Mouse (Mus musculus) spleen, adult 2 months (tissue): ENCODE results near the gene Slc16a11. TPM values are rescaled to one million over a fixed set of nuclear protein-coding genes. Genes with fewer than 3 reads are reported as not detected.

ENCODE experiments used
- DNase-seq, 2 experiments: peaks; one replicate each; pipeline versions ENCODE4 v3.0.0 to v3.0.0-alpha.2; 2012 to 2021; ENCODE audit warnings: low spot score in 2 of 2, low read depth in 1 of 2
- H3K27ac ChIP-seq: fragments of 200-500 bp; 2 replicates; pipeline ENCODE4 v1.5.1; 2012; ENCODE audit warnings: low read length, inconsistent platforms; ENCODE audit not compliant: insufficient read depth
- H3K27me3 ChIP-seq: fragments of 200-500 bp; 2 replicates; pipeline ENCODE4 v1.6.1; 2012; ENCODE audit warnings: mild to moderate bottlenecking, moderate library complexity, low read length, inconsistent platforms; ENCODE audit not compliant: control insufficient read depth, insufficient read depth
- H3K36me3 ChIP-seq: fragments of 200-500 bp; 2 replicates; pipeline ENCODE4 v1.6.1; 2012; ENCODE audit warnings: mild to moderate bottlenecking, low read length, inconsistent platforms; ENCODE audit not compliant: control insufficient read depth, insufficient read depth
- H3K4me1 ChIP-seq: fragments of 200-500 bp; 2 replicates; pipeline ENCODE4 v1.6.1; 2011; ENCODE audit warnings: inconsistent platforms; ENCODE audit not compliant: control insufficient read depth, insufficient read depth, insufficient read length
- H3K4me3 ChIP-seq: fragments of 200-500 bp; 2 replicates; pipeline ENCODE4 v1.5.1; 2011; ENCODE audit warnings: mild to moderate bottlenecking, inconsistent platforms; ENCODE audit not compliant: insufficient read depth, insufficient read length; ENCODE audit errors: extremely low read depth
- CTCF ChIP-seq: fragments of 200-500 bp; IDR thresholded peaks from 2 replicates; pipeline ENCODE4 v1.5.1; 2011; ENCODE audit warnings: mild to moderate bottlenecking, inconsistent platforms; ENCODE audit not compliant: insufficient read depth, insufficient read length, insufficient replicate concordance; ENCODE audit errors: extremely low read depth
- POLR2A ChIP-seq: fragments of 200-500 bp; IDR thresholded peaks from 2 replicates; pipeline ENCODE4 v1.6.1; 2011; ENCODE audit warnings: low read depth, low read length, inconsistent platforms
- WGBS: fragments of 180-500 bp; shearing (Covaris S2); methylation state at CpG from one replicate; pipeline ENCODE4 v1.1.7; 2018; 5-methylcytosine and 5-hydroxymethylcytosine counted together
- polyA plus RNA-seq: library from polyadenylated mRNA; depleted of rRNA; stranded (reverse); fragments of >200 nt; gene quantifications from 2 replicates; pipeline ENCODE4 v1.2.3, GENCODE M21; 2012

Gene Slc16a11
- polyA plus RNA-seq, 1 experiment: 0.32 TPM

DNA sequence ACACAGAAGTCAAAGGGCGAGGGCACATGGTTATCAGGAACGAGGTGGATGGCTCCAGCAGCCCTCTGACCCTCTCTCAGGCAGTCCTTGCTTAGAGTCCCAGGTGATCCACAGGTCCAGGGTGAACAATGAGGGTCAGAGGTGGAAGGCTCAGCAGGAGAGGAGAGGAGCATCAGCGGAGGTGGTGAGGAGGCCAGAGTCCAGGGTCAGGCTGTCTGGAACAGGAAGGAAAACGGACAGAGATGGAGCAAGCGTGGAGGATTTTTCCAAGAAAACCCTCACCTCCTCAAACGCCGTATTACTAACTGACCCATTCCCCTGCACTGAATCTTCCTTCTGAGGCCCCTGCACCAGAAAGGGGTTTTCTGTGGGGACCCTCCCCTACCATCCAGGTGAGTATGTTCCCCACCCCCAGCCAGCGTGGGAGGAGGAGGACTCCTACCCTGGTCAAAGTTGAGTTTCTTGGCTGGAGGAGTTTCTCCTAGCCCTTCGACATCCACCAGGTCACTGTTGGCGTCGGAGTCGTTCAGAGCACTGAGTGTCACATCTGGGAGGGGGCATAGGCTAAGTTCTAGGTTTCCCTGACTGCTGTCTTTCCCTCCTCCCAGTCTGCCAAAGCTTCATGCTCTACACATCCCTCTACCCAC, 22.8 kb downstream of the Slc16a11 start:
- H3K27me3 ChIP-seq: no peaks in the 10 kb centered on the region
- H3K4me1 ChIP-seq: peaks cover 4% of the 10 kb centered on the region; the same call in 1 of the 2 replicates
- no peak for DNase-seq
- no peak overlapping the region for H3K27ac ChIP-seq
- TF ChIP-seq POLR2A: no peak
- TF ChIP-seq CTCF: no peak
- H3K4me3 ChIP-seq: no peak overlapping the region
- 93% methylated on average over 12 of the region's 12 CpGs for WGBS
- H3K36me3 ChIP-seq: peaks cover 5% of the 10 kb centered on the region

GRCm38 (mm10) chr11:70236717-70237116, 24.2 kb downstream of the Slc16a11 start:
- no peak overlapping the region for H3K4me3 ChIP-seq
- no peak for TF ChIP-seq POLR2A
- no peak for TF ChIP-seq CTCF

GRCm38 (mm10) chr11:70237457-70238167, 25.1 kb downstream of the Slc16a11 start, which contains the start of gene 0610010K14Rik:
0610010K14Rik (minus strand) TSS chr11:70237914.
- DNase-seq: peak; percentile 93 to 98
- H3K4me3 ChIP-seq: peak within 1 kb of the TSS; percentile 99
- peak; percentile 66; the same call in 1 of the 2 replicates for TF ChIP-seq CTCF
- TF ChIP-seq POLR2A: peak; percentile 74
- H3K4me1 ChIP-seq: peaks cover 6% of the 10 kb centered on the region; the same call in 1 of the 2 replicates
- no peaks in the 10 kb centered on the region for H3K27me3 ChIP-seq
- peak within 1 kb of the TSS; percentile 94 for H3K27ac ChIP-seq
- H3K36me3 ChIP-seq: peaks cover 5% of the 10 kb centered on the region
- under 1% methylated on average over 69 of the region's 70 CpGs for WGBS

More at GRCm38 (mm10) chr11:70236717-70237116, 24.2 kb downstream of the Slc16a11 start:
- 57% methylated on average over 7 of the region's 7 CpGs for WGBS
- peak overlapping the region; percentile 58; the same call in 1 of the 2 replicates for H3K27ac ChIP-seq
- no peak for DNase-seq
- H3K27me3 ChIP-seq: no peaks in the 10 kb centered on the region
- H3K36me3 ChIP-seq: peaks cover 5% of the 10 kb centered on the region
- peaks cover 6% of the 10 kb centered on the region; the same call in 1 of the 2 replicates for H3K4me1 ChIP-seq

- WGBS: 13% methylated on average over 23 of the region's 23 CpGs
- peaks cover 5% of the 10 kb centered on the region for H3K36me3 ChIP-seq
These were observed 26.3 kb downstream of the Slc16a11 start for GRCm38 (mm10) chr11:70238591-70239440.

DNA sequence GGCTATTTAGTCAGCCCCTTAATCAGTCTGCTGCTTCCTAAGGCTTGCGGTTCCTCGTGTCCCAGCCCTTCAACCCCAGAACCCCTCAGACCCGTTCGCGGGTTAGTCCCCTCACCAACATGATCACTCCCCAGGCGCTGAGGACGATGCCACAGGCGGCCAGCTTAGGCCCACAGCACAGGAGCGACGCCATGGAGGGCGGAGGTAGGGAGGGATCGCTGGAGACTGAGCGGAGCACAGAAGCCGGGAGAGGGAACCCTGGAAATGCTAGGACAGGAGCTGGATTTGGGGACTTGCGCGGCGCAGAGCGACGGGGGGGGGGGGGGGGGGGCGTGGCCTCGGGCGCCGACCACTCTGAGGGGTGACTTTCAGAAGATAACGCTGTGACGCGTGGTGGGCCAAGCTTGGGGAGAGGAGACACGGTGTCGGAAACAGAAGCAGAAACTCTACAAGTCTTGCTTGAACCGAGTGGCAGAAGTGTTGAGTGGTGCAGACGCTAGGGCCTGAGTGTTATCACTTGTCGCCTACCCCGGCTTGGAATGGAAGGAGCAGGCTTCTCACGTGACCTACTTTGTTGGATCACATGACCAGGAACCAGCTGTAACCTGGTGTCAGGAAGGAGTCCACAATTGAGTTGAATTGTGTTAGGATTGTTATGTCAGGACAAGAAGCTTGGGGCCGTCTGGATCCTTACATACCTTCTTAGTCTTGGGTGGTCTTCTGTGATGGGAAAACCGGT, 27.2 kb downstream of the Slc16a11 start, which contains the start of the genes Gm21988 and Rnasek:
Gm21988 (minus strand) TSS at position 290 of the 739 bp plus-strand sequence.
Rnasek (minus strand) TSS at position 302 of the 739 bp plus-strand sequence.
- peak within 1 kb of the TSS; percentile 94 for H3K27ac ChIP-seq
- peak within 1 kb of the TSS; percentile 99 for H3K4me3 ChIP-seq
- DNase-seq: peak; percentile 70 to 80
- peaks cover 6% of the 10 kb centered on the region; the same call in 1 of the 2 replicates for H3K4me1 ChIP-seq
- H3K27me3 ChIP-seq: no peaks in the 10 kb centered on the region
- H3K36me3 ChIP-seq: peaks cover 5% of the 10 kb centered on the region
- peak; percentile 64 for TF ChIP-seq POLR2A
- TF ChIP-seq CTCF: no peak
- WGBS: under 1% methylated on average over 31 of the region's 35 CpGs

More at GRCm38 (mm10) chr11:70238591-70239440, 26.3 kb downstream of the Slc16a11 start:
- peaks cover 6% of the 10 kb centered on the region; the same call in 1 of the 2 replicates for H3K4me1 ChIP-seq
- H3K27ac ChIP-seq: peak overlapping the region; percentile 94
- TF ChIP-seq CTCF: no peak
- TF ChIP-seq POLR2A: no peak
- no peaks in the 10 kb centered on the region for H3K27me3 ChIP-seq
- no peak for DNase-seq
- peak overlapping the region; percentile 99 for H3K4me3 ChIP-seq
